Mouse (Mus musculus) forebrain, embryonic 15.5 days (tissue): Measurements from ENCODE around the gene Swsap1. TPM values are rescaled to one million over a fixed set of nuclear protein-coding genes. Genes with fewer than 3 reads are reported as not detected.

Experiments used
- ATAC-seq: fragments of 200-750 bp; cut with Nextera tagmentation; replicated peaks from 2 replicates; pipeline ENCODE4 v1.8.0; 2017; ENCODE audit warnings: mild to moderate bottlenecking, moderate TSS enrichment, moderate library complexity
- H3K27ac ChIP-seq: fragments of 300-500 bp; sonication (generic); replicated peaks from 2 replicates; pipeline ENCODE4 v1.5.1; 2015; ENCODE audit warnings: mild to moderate bottlenecking, inconsistent platforms
- H3K27me3 ChIP-seq: fragments of 300-500 bp; sonication (generic); 2 replicates; pipeline ENCODE4 v1.6.1; 2015; ENCODE audit warnings: inconsistent platforms
- H3K36me3 ChIP-seq: fragments of 300-500 bp; sonication (generic); 2 replicates; pipeline ENCODE4 v1.6.1; 2015; ENCODE audit warnings: mild to moderate bottlenecking, inconsistent platforms
- H3K4me1 ChIP-seq: fragments of 300-500 bp; sonication (generic); 2 replicates; pipeline ENCODE4 v1.6.1; 2015; ENCODE audit warnings: inconsistent platforms
- H3K4me2 ChIP-seq: fragments of 300-500 bp; sonication (generic); replicated peaks from 2 replicates; pipeline ENCODE4 v1.6.1; 2015; ENCODE audit warnings: mild to moderate bottlenecking, inconsistent platforms
- H3K4me3 ChIP-seq: fragments of 300-500 bp; sonication (generic); 2 replicates; pipeline ENCODE4 v1.5.1; 2015; ENCODE audit warnings: mild to moderate bottlenecking, inconsistent platforms
- H3K9ac ChIP-seq: fragments of 300-500 bp; sonication (generic); replicated peaks from 2 replicates; pipeline ENCODE4 v1.6.1; 2015; ENCODE audit warnings: mild to moderate bottlenecking, inconsistent platforms
- H3K9me3 ChIP-seq: fragments of 300-500 bp; sonication (generic); 2 replicates; pipeline ENCODE4 v1.6.1; 2016; ENCODE audit warnings: inconsistent platforms
- WGBS: fragments of 180-500 bp; shearing (Covaris S2); methylation state at CpG from one replicate; pipeline ENCODE4 v1.1.7; 2015; ENCODE audit warnings: mixed read lengths; 5-methylcytosine and 5-hydroxymethylcytosine counted together
- polyA plus RNA-seq: library from polyadenylated mRNA; unstranded; fragments of >200 nt; fragmentation: Nextera tagmentation; extraction: Ambion mirVana; gene quantifications from 2 replicates; pipeline ENCODE4 v1.2.1, GENCODE M21; 2015

Gene Swsap1
- polyA plus RNA-seq, 1 experiment from 2014 or later: 12.1 TPM

GRCm38 (mm10) chr9:21925506-21925905, 30.0 kb upstream of the Swsap1 start:
- Histone ChIP-seq H3K9me3 (no peaks in the 10 kb centered on the region), H3K36me3 (no peaks in the 10 kb centered on the region), H3K27me3 (no peaks in the 10 kb centered on the region), H3K4me2 (no peak overlapping the region), H3K4me3 (no peak overlapping the region), H3K27ac (no peak overlapping the region), H3K4me1 (peaks cover 11% of the 10 kb centered on the region), H3K9ac (no peak overlapping the region)
- WGBS: 96% methylated on average over 1 of the region's 1 CpGs
- no peak for ATAC-seq

GRCm38 (mm10) chr9:21926155-21926554, 29.4 kb upstream of the Swsap1 start:
- Histone ChIP-seq H3K27me3 (no peaks in the 10 kb centered on the region), H3K9ac (peak overlapping the region; percentile 24; the same call in 1 of the 2 replicates), H3K27ac (no peak overlapping the region), H3K9me3 (no peaks in the 10 kb centered on the region), H3K4me2 (peak overlapping the region; percentile 69), H3K4me3 (peak overlapping the region; percentile 54), H3K4me1 (peaks cover 11% of the 10 kb centered on the region), H3K36me3 (no peaks in the 10 kb centered on the region)
- ATAC-seq: no peak
- WGBS: 79% methylated on average over 6 of the region's 6 CpGs

GRCm38 (mm10) chr9:21926784-21927183, 28.8 kb upstream of the Swsap1 start:
- ATAC-seq: 0 out of 2 replicates have a peak, but pooled peaks have one; percentile 3
- peak overlapping the region; percentile 80 for H3K27ac ChIP-seq

GRCm38 (mm10) chr9:21927208-21927753, 28.3 kb upstream of the Swsap1 start, which contains the start of the genes Ccdc159 and Tmem205:
Ccdc159 (plus strand) TSS chr9:21927471.
Tmem205 (minus strand) TSS chr9:21927556.
- Histone ChIP-seq H3K27me3 (no peaks in the 10 kb centered on the region), H3K4me1 (peaks cover 11% of the 10 kb centered on the region), H3K4me2 (peak within 1 kb of the TSS; percentile 69), H3K27ac (peak within 1 kb of the TSS; percentile 80), H3K9me3 (no peaks in the 10 kb centered on the region), H3K36me3 (no peaks in the 10 kb centered on the region), H3K9ac (peak within 1 kb of the TSS; percentile 71), H3K4me3 (peak within 1 kb of the TSS; percentile 54)
- under 1% methylated on average over 28 of the region's 28 CpGs for WGBS
- ATAC-seq: peak; percentile 97

More at GRCm38 (mm10) chr9:21926784-21927183, 28.8 kb upstream of the Swsap1 start:
- Histone ChIP-seq H3K9ac (peak overlapping the region; percentile 71), H3K9me3 (no peaks in the 10 kb centered on the region), H3K4me2 (peak overlapping the region; percentile 69), H3K36me3 (no peaks in the 10 kb centered on the region), H3K4me1 (peaks cover 11% of the 10 kb centered on the region), H3K27me3 (no peaks in the 10 kb centered on the region), H3K4me3 (peak overlapping the region; percentile 54)
- under 1% methylated on average over 6 of the region's 6 CpGs for WGBS

DNA sequence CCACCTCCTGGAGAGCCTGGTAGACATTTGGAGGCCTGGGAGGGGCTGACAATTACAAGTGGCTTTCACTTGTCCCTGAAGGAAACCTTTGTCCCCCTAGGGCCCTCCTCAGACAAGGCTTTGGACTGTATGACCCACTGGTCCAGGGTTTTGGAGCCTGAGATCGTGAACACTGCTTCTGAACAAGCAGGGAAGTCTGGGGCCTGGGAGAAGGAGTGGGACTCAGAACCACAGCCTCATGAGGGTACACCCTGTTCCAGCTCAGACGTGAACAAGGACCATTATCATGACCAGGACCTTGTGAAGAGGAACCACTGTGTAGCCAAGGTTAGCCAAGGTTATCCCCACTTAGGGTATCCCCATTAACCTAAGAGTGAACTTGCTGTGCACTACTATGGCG, 26.3 kb upstream of the Swsap1 start:
- Histone ChIP-seq H3K27me3 (no peaks in the 10 kb centered on the region), H3K4me2 (no peak overlapping the region), H3K9ac (no peak overlapping the region), H3K4me3 (no peak overlapping the region), H3K9me3 (no peaks in the 10 kb centered on the region), H3K36me3 (no peaks in the 10 kb centered on the region), H3K4me1 (peaks cover 11% of the 10 kb centered on the region), H3K27ac (no peak overlapping the region)
- WGBS: 83% methylated on average over 3 of the region's 3 CpGs
- no peak for ATAC-seq

DNA sequence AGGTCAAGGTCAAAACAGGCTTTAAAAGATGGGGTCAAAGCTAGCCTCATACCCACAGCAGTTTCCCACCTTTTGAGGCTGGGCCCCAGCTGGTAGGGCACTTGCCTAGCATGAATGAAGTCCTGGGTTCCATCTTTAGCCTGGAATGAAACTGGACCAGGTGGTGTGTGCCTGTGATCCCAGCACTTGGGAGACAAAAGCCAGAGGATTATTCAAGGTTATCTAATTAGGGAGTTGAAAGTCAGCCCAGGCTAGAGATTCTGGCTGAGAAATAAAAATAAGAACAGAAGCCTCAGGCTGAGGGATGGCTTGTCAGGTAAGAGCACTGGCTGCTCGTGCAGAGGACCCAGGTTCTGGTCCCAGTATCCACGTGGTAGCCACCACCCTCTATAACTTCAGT, 23.5 kb upstream of the Swsap1 start:
- no peaks in the 10 kb centered on the region for H3K9me3 ChIP-seq
- H3K4me2 ChIP-seq: no peak overlapping the region
- H3K9ac ChIP-seq: no peak overlapping the region
- H3K27ac ChIP-seq: no peak overlapping the region
- no peaks in the 10 kb centered on the region for H3K27me3 ChIP-seq
- no peak for ATAC-seq
- H3K36me3 ChIP-seq: no peaks in the 10 kb centered on the region
- H3K4me3 ChIP-seq: no peak overlapping the region
- H3K4me1 ChIP-seq: peaks cover 7% of the 10 kb centered on the region
- 58% methylated on average over 2 of the region's 2 CpGs for WGBS

DNA sequence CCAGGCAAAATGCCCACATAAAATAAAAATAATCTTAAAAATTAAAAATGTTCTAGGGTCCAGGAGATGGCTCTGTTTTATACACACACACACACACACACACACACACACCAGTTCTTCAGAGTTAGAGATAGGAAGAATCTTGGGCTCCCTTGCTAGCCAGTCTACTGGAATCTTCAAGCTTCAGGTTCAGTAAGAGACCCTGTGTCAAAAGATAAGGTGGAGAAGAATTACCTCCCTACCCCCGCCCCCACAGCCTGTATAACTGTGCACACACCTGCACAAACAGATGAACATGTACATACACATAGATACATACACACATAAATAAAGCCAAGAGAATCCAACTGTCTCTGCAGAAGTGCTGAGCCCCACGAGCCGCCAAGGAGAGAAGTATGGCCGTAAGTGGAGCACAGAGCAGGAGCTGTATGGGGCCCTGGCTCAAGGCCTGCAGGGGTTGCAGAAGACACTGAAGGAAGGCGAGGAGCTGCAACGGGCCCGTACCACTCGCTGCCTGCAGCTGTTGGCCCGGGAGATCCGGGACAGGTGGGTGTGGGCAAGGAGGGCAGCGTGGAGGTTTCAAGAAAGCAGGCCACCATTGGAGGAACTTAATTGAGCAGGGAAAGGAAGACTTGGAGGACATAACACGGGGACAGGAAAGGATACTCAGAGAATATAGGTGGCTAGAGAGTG, 23.0 kb upstream of the Swsap1 start:
- Histone ChIP-seq H3K27ac (no peak overlapping the region), H3K4me2 (no peak overlapping the region), H3K36me3 (no peaks in the 10 kb centered on the region), H3K4me3 (no peak overlapping the region), H3K9ac (no peak overlapping the region), H3K9me3 (no peaks in the 10 kb centered on the region), H3K27me3 (no peaks in the 10 kb centered on the region), H3K4me1 (peaks cover 9% of the 10 kb centered on the region)
- 53% methylated on average over 12 of the region's 12 CpGs for WGBS
- no peak for ATAC-seq

DNA sequence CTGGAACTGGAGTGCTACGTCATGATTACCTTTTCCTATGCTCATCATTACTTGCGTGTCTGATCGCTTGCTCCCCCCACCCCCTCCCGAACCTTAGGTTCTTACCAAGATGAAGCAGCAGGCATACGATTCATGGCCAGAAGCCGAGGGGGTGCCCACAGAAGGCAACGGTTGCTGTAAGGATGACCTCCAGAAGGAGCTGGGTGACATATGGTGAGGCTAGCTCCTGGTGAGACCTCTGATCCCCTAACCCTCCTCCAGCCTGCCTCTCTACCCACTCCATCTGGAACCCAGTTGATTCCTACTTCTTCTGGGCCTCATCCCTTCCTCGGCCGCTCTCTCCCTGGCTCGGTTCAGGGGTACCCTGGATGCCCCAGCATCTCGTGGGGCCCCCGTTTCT, 21.5 kb upstream of the Swsap1 start:
- Histone ChIP-seq H3K36me3 (peaks cover under 1% of the 10 kb centered on the region; the same call in 1 of the 2 replicates), H3K27me3 (no peaks in the 10 kb centered on the region), H3K27ac (no peak overlapping the region), H3K4me3 (no peak overlapping the region), H3K9ac (no peak overlapping the region), H3K4me1 (peaks cover 24% of the 10 kb centered on the region), H3K9me3 (no peaks in the 10 kb centered on the region), H3K4me2 (no peak overlapping the region)
- 91% methylated on average over 12 of the region's 12 CpGs for WGBS
- no peak for ATAC-seq

DNA sequence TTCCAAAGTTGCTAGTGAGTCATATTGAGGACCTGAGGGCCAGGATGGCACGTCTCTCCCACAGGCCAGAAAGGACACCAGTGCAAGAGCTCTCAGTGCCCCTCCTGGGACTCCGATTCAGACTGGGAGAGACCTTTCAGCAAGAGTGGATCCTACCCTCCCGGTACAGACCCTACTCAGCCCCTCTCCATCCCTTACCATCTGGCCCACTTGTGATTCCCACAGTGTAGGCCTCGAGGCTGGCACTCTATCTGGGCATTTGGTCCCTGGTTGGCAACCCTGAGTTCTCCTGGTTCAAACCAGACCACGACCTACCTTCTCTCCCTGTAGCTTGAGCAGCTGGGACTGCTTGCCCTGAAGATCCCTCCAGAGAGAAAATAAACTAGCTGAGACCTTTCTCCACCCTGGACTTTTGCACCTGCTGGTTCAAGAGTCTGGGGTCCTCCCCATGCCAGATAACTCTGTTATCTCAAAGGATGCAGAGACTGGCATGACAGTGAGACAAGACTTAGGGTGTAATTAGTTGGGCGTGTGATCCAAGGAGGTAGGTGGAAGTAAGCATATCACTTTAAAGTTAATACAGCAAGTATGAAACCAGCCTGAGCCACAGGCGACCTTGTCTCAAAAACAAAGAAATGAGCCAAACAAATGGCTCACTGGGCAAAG, 20.0 kb upstream of the Swsap1 start:
- H3K9ac ChIP-seq: no peak overlapping the region
- no peak overlapping the region for H3K27ac ChIP-seq
- peaks cover 24% of the 10 kb centered on the region for H3K4me1 ChIP-seq
- WGBS: 87% methylated on average over 7 of the region's 7 CpGs
- H3K36me3 ChIP-seq: peaks cover 6% of the 10 kb centered on the region
- no peaks in the 10 kb centered on the region for H3K27me3 ChIP-seq
- 0 out of 2 replicates have a peak overlapping the region, but pooled peaks have one; percentile 68 for H3K4me2 ChIP-seq
- ATAC-seq: no peak
- H3K4me3 ChIP-seq: no peak overlapping the region
- H3K9me3 ChIP-seq: no peaks in the 10 kb centered on the region

GRCm38 (mm10) chr9:21936692-21937570, 18.6 kb upstream of the Swsap1 start, which contains the start of gene Plppr2:
Plppr2 (plus strand) TSS chr9:21937033.
- Histone ChIP-seq H3K4me2 (peak within 1 kb of the TSS; percentile 68), H3K36me3 (peaks cover 11% of the 10 kb centered on the region), H3K27me3 (no peaks in the 10 kb centered on the region), H3K9ac (peak within 1 kb of the TSS; percentile 89), H3K27ac (peak within 1 kb of the TSS; percentile 85), H3K4me3 (peak within 1 kb of the TSS; percentile 92), H3K4me1 (peaks cover 24% of the 10 kb centered on the region), H3K9me3 (no peaks in the 10 kb centered on the region)
- ATAC-seq: peak; percentile 90
- 1% methylated on average over 43 of the region's 43 CpGs for WGBS

GRCm38 (mm10) chr9:21937711-21938175, 17.8 kb upstream of the Swsap1 start:
- H3K36me3 ChIP-seq: peaks cover 14% of the 10 kb centered on the region
- H3K4me1 ChIP-seq: peaks cover 24% of the 10 kb centered on the region
- peak overlapping the region; percentile 92 for H3K4me3 ChIP-seq
- H3K27me3 ChIP-seq: no peaks in the 10 kb centered on the region
- H3K9ac ChIP-seq: peak overlapping the region; percentile 89; the same call in 1 of the 2 replicates
- peak overlapping the region; percentile 68 for H3K4me2 ChIP-seq
- WGBS: 68% methylated on average over 4 of the region's 4 CpGs
- H3K9me3 ChIP-seq: no peaks in the 10 kb centered on the region
- H3K27ac ChIP-seq: peak overlapping the region; percentile 85
- no peak; the same call in 1 of the 2 replicates for ATAC-seq
